Mouse (Mus musculus): ENCODE measurements around the gene Ranbp9. TPM values are rescaled to one million over a fixed set of nuclear protein-coding genes. Genes with fewer than 3 reads are reported as not detected.
"Not testable (repeated sequence)": the region's sequence is repeated elsewhere in the genome, so short reads cannot be mapped to it uniquely, and the experiment has no call there.

The Ranbp9 gene
- polyA plus RNA-seq, 1 experiment from 2014 or later, result 12.7 TPM

DNA sequence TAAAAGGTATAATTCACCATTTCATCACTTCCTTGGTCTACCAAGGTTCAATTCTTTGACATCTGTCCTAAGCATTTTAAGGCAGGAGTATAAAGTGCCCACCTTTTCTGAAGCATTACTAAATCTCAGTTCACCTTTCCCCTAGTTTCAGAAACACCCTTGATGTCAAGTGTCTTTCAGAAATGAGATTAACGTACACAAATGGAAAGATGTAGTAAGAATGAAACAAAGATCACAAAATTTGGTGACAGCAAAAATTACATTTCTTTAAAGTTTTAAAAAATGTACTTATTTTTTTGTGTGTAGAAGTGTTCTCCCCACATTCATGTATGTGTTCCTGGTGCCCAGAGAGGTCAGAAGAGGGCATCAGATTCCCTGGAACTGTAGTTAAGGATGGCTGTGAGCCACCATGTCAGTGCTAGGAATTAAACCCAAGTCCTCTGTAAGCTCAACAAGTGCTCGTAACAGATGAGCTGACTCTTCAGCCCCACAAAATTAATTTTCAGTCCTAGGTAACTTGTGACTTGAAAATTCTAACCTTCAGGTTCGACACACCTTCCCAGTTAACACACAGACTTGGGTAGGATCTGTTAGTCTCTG, 3.9 kb downstream of the Ranbp9 start:
- Histone ChIP-seq H3K4me1 (ENCODE audit: control insufficient read depth, insufficient read depth, low read length) (peaks cover 8% of the 10 kb centered on the region), H3K9ac (ENCODE audit: low read length) (no peak overlapping the region), H3K36me3 (ENCODE audit: control insufficient read depth, insufficient read depth, low read length) (no peaks in the 10 kb centered on the region), H3K27ac (replicated peaks; ENCODE audit: low read depth, low read length) (no peak overlapping the region), H3K4me3 (ENCODE audit: low read depth, low read length) (no peak overlapping the region), H3K27me3 (ENCODE audit: control insufficient read depth, insufficient read depth, low read length) (no peaks in the 10 kb centered on the region), H3K9me3 (ENCODE audit: control insufficient read depth, low read length) (no peaks in the 10 kb centered on the region), H3K4me2 (ENCODE audit: low read depth, severe bottlenecking) (no peak overlapping the region)
- no peak for ATAC-seq (ENCODE audit: insufficient number of reproducible peaks, low FRiP score, low TSS enrichment, low read depth)
- 94% methylated on average over 3 of the region's 3 CpGs for WGBS
- DNase-seq (ENCODE audit: low spot score), result no peak

DNA sequence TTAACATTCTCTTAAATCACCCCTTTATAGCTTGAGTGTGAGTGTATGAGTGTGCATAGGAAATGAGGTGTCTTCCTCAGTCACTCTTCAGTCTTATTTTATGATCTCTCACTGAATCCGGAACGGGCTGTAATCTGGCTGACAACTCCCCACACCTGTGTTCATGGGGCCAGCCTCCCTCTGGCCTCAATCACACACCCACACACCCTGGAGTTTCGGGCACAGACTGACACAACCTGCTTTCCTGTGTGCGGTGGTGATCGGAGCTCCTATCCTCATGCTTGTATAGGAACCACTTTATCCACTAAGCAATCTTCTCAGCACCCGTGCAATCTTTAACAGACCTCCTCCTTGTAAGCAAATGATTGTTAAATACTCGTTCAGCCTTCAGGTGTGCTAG, 4.9 kb downstream of the Ranbp9 start:
- Histone ChIP-seq H3K27ac (replicated peaks; ENCODE audit: low read depth, low read length) (no peak overlapping the region), H3K36me3 (ENCODE audit: control insufficient read depth, insufficient read depth, low read length) (no peaks in the 10 kb centered on the region), H3K4me3 (ENCODE audit: low read depth, low read length) (no peak overlapping the region), H3K4me2 (ENCODE audit: low read depth, severe bottlenecking) (no peak overlapping the region), H3K9me3 (ENCODE audit: control insufficient read depth, low read length) (no peaks in the 10 kb centered on the region), H3K4me1 (ENCODE audit: control insufficient read depth, insufficient read depth, low read length) (peaks cover 8% of the 10 kb centered on the region), H3K27me3 (ENCODE audit: control insufficient read depth, insufficient read depth, low read length) (no peaks in the 10 kb centered on the region), H3K9ac (ENCODE audit: low read length) (no peak overlapping the region)
- DNase-seq (ENCODE audit: low spot score) (no peak), ATAC-seq (ENCODE audit: insufficient number of reproducible peaks, low FRiP score, low TSS enrichment, low read depth) (no peak)
- WGBS, result 77% methylated on average over 7 of the region's 7 CpGs

DNA sequence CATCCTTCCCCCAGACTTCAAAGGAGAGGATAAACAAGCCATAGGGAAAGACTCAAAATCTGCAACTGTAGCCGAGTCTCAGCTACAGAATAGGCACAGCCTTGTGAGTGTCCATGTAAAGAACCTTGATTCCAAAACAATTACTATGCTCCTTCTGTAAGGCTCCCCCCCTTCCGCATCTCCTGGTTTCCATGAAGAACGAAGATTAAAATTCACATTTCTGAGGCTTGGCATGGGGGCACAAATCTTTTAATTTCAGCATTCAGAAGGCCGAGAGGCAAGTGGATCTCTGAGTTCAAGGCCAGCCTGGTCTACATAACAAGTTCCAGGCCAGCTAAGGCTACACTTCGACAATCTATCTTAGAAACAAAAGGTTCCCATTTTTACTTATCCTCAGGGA, 6.4 kb downstream of the Ranbp9 start:
- Histone ChIP-seq H3K9me3 (ENCODE audit: control insufficient read depth, low read length) (no peaks in the 10 kb centered on the region), H3K4me1 (ENCODE audit: control insufficient read depth, insufficient read depth, low read length) (peaks cover 8% of the 10 kb centered on the region), H3K27ac (replicated peaks; ENCODE audit: low read depth, low read length) (0 out of 2 replicates have a peak overlapping the region, but pooled peaks have one; percentile 6), H3K4me2 (ENCODE audit: low read depth, severe bottlenecking) (no peak overlapping the region), H3K4me3 (ENCODE audit: low read depth, low read length) (no peak overlapping the region), H3K9ac (ENCODE audit: low read length) (no peak overlapping the region), H3K27me3 (ENCODE audit: control insufficient read depth, insufficient read depth, low read length) (no peaks in the 10 kb centered on the region), H3K36me3 (ENCODE audit: control insufficient read depth, insufficient read depth, low read length) (no peaks in the 10 kb centered on the region)
- ATAC-seq (ENCODE audit: insufficient number of reproducible peaks, low FRiP score, low TSS enrichment, low read depth) (no peak), DNase-seq (ENCODE audit: low spot score) (no peak)
- WGBS, result 77% methylated on average over 5 of the region's 5 CpGs

DNA sequence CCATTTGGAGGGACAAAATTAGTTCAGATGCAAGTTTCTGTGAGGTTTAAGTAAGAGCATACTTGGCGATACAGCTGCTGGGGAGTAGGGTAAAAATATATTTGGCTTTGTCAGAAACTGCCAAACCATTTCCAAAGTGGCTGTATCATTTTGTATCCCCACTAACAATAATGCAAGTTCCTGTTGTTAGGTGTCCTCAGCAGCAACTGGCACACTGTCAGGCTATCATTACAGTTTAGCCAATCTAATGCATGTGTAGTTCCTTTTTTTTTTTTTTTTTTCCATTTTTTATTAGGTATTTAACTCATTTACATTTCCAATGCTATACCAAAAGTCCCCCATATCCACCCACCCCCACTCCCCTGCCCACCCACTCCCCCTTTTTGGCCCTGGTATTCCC, 9.2 kb downstream of the Ranbp9 start:
- H3K27me3 ChIP-seq (ENCODE audit: control insufficient read depth, insufficient read depth, low read length); H3K4me2 ChIP-seq (ENCODE audit: low read depth, severe bottlenecking); H3K27ac ChIP-seq (replicated peaks; ENCODE audit: low read depth, low read length); H3K4me3 ChIP-seq (ENCODE audit: low read depth, low read length); DNase-seq (ENCODE audit: low spot score); ATAC-seq (ENCODE audit: insufficient number of reproducible peaks, low FRiP score, low TSS enrichment, low read depth); H3K4me1 ChIP-seq (ENCODE audit: control insufficient read depth, insufficient read depth, low read length); H3K36me3 ChIP-seq (ENCODE audit: control insufficient read depth, insufficient read depth, low read length); H3K9me3 ChIP-seq (ENCODE audit: control insufficient read depth, low read length); H3K9ac ChIP-seq (ENCODE audit: low read length): not testable (repeated sequence)
- WGBS, result 89% methylated on average over 1 of the region's 1 CpGs

DNA sequence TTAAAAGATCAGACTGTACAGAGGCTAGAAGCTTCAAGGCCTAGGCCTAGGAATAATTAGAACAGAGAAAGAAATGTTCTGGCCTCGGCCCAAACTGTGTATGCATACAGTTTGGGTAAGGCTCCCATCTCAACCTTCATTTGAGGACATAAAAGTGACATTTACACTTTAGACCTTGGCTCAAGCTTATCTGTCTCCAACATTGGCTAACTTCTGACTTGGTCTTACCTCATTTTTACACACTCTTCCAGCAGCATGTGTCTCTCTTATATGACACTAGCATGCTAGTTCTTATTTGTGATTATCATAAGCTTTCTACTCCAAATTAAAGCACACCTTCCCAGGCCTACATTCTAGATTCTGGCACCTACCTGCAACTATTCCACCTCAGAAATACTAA, 11.5 kb downstream of the Ranbp9 start:
- no peaks in the 10 kb centered on the region for H3K36me3 ChIP-seq (ENCODE audit: control insufficient read depth, insufficient read depth, low read length)
- no peaks in the 10 kb centered on the region for H3K9me3 ChIP-seq (ENCODE audit: control insufficient read depth, low read length)
- no peak overlapping the region for H3K27ac ChIP-seq (replicated peaks; ENCODE audit: low read depth, low read length)
- H3K27me3 ChIP-seq (ENCODE audit: control insufficient read depth, insufficient read depth, low read length), result no peaks in the 10 kb centered on the region
- no peak overlapping the region for H3K4me3 ChIP-seq (ENCODE audit: low read depth, low read length)
- no peaks in the 10 kb centered on the region for H3K4me1 ChIP-seq (ENCODE audit: control insufficient read depth, insufficient read depth, low read length)
- ATAC-seq (ENCODE audit: insufficient number of reproducible peaks, low FRiP score, low TSS enrichment, low read depth) (no peak), DNase-seq (ENCODE audit: low spot score) (no peak)
- no peak overlapping the region for H3K4me2 ChIP-seq (ENCODE audit: low read depth, severe bottlenecking)
- 94% methylated on average over 1 of the region's 1 CpGs for WGBS
- H3K9ac ChIP-seq (ENCODE audit: low read length), result no peak overlapping the region

DNA sequence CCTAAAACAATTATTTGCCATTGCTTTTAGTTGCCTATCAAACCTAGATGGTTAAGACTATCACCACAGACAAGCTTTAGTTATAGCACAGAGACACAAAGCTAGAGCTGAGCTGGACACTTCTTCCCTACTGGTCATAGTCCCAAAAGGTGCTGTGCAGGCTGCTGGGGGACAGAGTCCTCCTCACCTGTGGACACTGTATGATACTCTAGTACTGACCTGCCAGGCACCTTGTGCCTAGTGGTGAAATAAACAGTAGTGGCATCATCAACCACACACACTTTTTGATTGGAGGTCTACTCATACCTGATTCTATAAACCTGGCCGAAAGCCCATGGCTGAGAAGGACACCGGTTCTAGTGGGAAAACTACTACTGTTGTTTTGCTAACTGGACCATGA, 16.5 kb downstream of the Ranbp9 start:
- Histone ChIP-seq H3K9ac (ENCODE audit: low read length) (no peak overlapping the region), H3K27me3 (ENCODE audit: control insufficient read depth, insufficient read depth, low read length) (no peaks in the 10 kb centered on the region), H3K4me3 (ENCODE audit: low read depth, low read length) (no peak overlapping the region), H3K4me1 (ENCODE audit: control insufficient read depth, insufficient read depth, low read length) (no peaks in the 10 kb centered on the region), H3K9me3 (ENCODE audit: control insufficient read depth, low read length) (no peaks in the 10 kb centered on the region), H3K36me3 (ENCODE audit: control insufficient read depth, insufficient read depth, low read length) (no peaks in the 10 kb centered on the region), H3K4me2 (ENCODE audit: low read depth, severe bottlenecking) (no peak overlapping the region), H3K27ac (replicated peaks; ENCODE audit: low read depth, low read length) (no peak overlapping the region)
- DNase-seq (ENCODE audit: low spot score) (no peak), ATAC-seq (ENCODE audit: insufficient number of reproducible peaks, low FRiP score, low TSS enrichment, low read depth) (no peak)
- WGBS, result 97% methylated on average over 2 of the region's 2 CpGs

DNA sequence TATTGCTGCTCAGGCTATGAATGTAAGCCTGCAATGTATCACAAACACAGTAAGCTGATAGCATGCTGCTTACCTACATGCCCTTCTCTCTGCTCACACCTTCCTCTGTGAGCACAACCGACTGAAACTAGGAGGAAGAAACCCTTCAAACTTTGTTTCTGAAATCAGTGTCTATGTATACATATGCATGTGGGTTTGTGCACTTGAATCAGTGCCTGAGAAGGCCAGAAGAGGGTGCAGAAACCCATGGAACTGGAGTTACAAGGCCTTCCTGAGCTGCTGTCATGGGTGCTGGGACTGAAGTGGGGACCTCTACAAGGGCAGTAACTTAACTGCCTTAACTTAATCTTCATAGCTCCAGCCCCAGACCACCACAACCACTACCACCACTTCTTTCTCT, 23.9 kb downstream of the Ranbp9 start:
- 67% methylated on average over 1 of the region's 1 CpGs for WGBS
- no peaks in the 10 kb centered on the region for H3K9me3 ChIP-seq (ENCODE audit: control insufficient read depth, low read length)
- no peak for DNase-seq (ENCODE audit: low spot score)
- no peak overlapping the region for H3K4me3 ChIP-seq (ENCODE audit: low read depth, low read length)
- 0 out of 2 replicates have a peak, but pooled peaks cover 2% of the 10 kb centered on the region for H3K4me1 ChIP-seq (ENCODE audit: control insufficient read depth, insufficient read depth, low read length)
- no peak overlapping the region for H3K27ac ChIP-seq (replicated peaks; ENCODE audit: low read depth, low read length)
- H3K9ac ChIP-seq (ENCODE audit: low read length), result no peak overlapping the region
- no peak for ATAC-seq (ENCODE audit: insufficient number of reproducible peaks, low FRiP score, low TSS enrichment, low read depth)
- no peaks in the 10 kb centered on the region for H3K36me3 ChIP-seq (ENCODE audit: control insufficient read depth, insufficient read depth, low read length)
- H3K27me3 ChIP-seq (ENCODE audit: control insufficient read depth, insufficient read depth, low read length), result no peaks in the 10 kb centered on the region
- H3K4me2 ChIP-seq (ENCODE audit: low read depth, severe bottlenecking), result no peak overlapping the region

DNA sequence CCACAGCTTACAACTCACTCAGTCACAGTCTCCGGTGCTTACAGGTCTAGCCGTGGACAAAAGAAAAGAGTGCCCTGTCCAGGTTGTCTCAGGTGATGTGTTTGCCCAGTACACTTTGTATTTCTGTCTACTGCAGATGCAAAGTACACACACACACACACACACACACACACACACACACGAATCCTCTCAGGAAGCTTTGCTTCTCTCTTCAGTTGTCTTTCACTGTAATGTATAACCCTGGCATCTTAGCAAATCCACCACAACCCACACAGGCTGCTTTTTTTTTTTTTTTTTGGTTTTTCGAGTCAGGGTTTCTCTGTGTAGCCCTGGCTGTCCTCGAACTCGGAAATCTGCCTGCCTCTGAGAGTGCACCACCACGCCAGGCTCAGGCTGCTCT, 26.7 kb downstream of the Ranbp9 start:
- Histone ChIP-seq H3K36me3 (ENCODE audit: control insufficient read depth, insufficient read depth, low read length) (no peaks in the 10 kb centered on the region), H3K9ac (ENCODE audit: low read length) (no peak overlapping the region), H3K9me3 (ENCODE audit: control insufficient read depth, low read length) (no peaks in the 10 kb centered on the region), H3K4me3 (ENCODE audit: low read depth, low read length) (no peak overlapping the region), H3K4me1 (ENCODE audit: control insufficient read depth, insufficient read depth, low read length) (0 out of 2 replicates have a peak, but pooled peaks cover 2% of the 10 kb centered on the region), H3K27me3 (ENCODE audit: control insufficient read depth, insufficient read depth, low read length) (no peaks in the 10 kb centered on the region), H3K27ac (replicated peaks; ENCODE audit: low read depth, low read length) (no peak overlapping the region), H3K4me2 (ENCODE audit: low read depth, severe bottlenecking) (no peak overlapping the region)
- DNase-seq (ENCODE audit: low spot score), result no peak
- no peak for ATAC-seq (ENCODE audit: insufficient number of reproducible peaks, low FRiP score, low TSS enrichment, low read depth)
- WGBS, result 88% methylated on average over 7 of the region's 7 CpGs

All from limb, embryonic 11.5 days (tissue).